Mouse (Mus musculus): Measurements from ENCODE around the gene Ell2. TPM values are rescaled to one million over a fixed set of nuclear protein-coding genes. Genes with fewer than 3 reads are reported as not detected.

Gene Ell2
- polyA plus RNA-seq, 1 experiment from 2014 or later = 13.0 TPM

GRCm38 (mm10) chr13:75798413-75799302 lies 92.1 kb downstream of the Ell2 start:
- H3K4me2 ChIP-seq (replicated peaks; ENCODE audit: low read depth) = no peak overlapping the region
- H3K27me3 ChIP-seq (ENCODE audit: control insufficient read depth, insufficient read depth, low read length) = no peaks in the 10 kb centered on the region
- no peak overlapping the region for H3K4me3 ChIP-seq (ENCODE audit: low read depth, low read length)
- TF ChIP-seq CTCF (IDR thresholded peaks at IDR 0.05; ENCODE audit: low read depth) (peak; percentile 60), EP300 (optimal IDR thresholded peaks at IDR 0.05) (no peak)
- no peaks in the 10 kb centered on the region; the same call in 1 of the 2 replicates for H3K4me1 ChIP-seq (replicated peaks; ENCODE audit: control insufficient read depth, insufficient read depth)
- DNase-seq (ENCODE audit: low spot score) = peak; percentile 52
- H3K27ac ChIP-seq (replicated peaks) = peak overlapping the region; percentile 83
- WGBS = 52% methylated on average over 7 of the region's 7 CpGs
- H3K36me3 ChIP-seq (ENCODE audit: control insufficient read depth, insufficient read depth, low read length) = no peaks in the 10 kb centered on the region
- H3K9ac ChIP-seq (ENCODE audit: low read length) = no peak overlapping the region
- H3K9me3 ChIP-seq (ENCODE audit: control insufficient read depth, low read length) = no peaks in the 10 kb centered on the region
- peak; percentile 72 for ATAC-seq (ENCODE audit: low FRiP score, low TSS enrichment)

- no peaks in the 10 kb centered on the region; the same call in 1 of the 2 replicates for H3K4me1 ChIP-seq (replicated peaks; ENCODE audit: control insufficient read depth, insufficient read depth)
- no peak for TF ChIP-seq CTCF (IDR thresholded peaks at IDR 0.05; ENCODE audit: low read depth)
- no peak for TF ChIP-seq EP300 (optimal IDR thresholded peaks at IDR 0.05)
- peak overlapping the region; percentile 83 for H3K27ac ChIP-seq (replicated peaks)
- ATAC-seq (ENCODE audit: low FRiP score, low TSS enrichment) = no peak
- H3K27me3 ChIP-seq (ENCODE audit: control insufficient read depth, insufficient read depth, low read length) = no peaks in the 10 kb centered on the region
- H3K9ac ChIP-seq (ENCODE audit: low read length) = no peak overlapping the region
- no peak overlapping the region for H3K4me2 ChIP-seq (replicated peaks; ENCODE audit: low read depth)
- no peaks in the 10 kb centered on the region for H3K9me3 ChIP-seq (ENCODE audit: control insufficient read depth, low read length)
- WGBS = 91% methylated on average over 3 of the region's 3 CpGs
- H3K4me3 ChIP-seq (ENCODE audit: low read depth, low read length) = no peak overlapping the region
- DNase-seq (ENCODE audit: low spot score) = no peak
- no peaks in the 10 kb centered on the region for H3K36me3 ChIP-seq (ENCODE audit: control insufficient read depth, insufficient read depth, low read length)
These were observed 92.9 kb downstream of the Ell2 start for GRCm38 (mm10) chr13:75799421-75799820.

GRCm38 (mm10) chr13:75807969-75808368 lies 101.4 kb downstream of the Ell2 start:
- H3K9ac ChIP-seq (ENCODE audit: low read length) = no peak overlapping the region
- no peaks in the 10 kb centered on the region for H3K36me3 ChIP-seq (ENCODE audit: control insufficient read depth, insufficient read depth, low read length)
- no peak overlapping the region for H3K4me3 ChIP-seq (ENCODE audit: low read depth, low read length)
- DNase-seq (ENCODE audit: low spot score) (no peak), ATAC-seq (ENCODE audit: low FRiP score, low TSS enrichment) (no peak)
- 81% methylated on average over 1 of the region's 1 CpGs for WGBS
- H3K27ac ChIP-seq (replicated peaks) = no peak overlapping the region
- TF ChIP-seq CTCF (IDR thresholded peaks at IDR 0.05; ENCODE audit: low read depth) = no peak
- TF ChIP-seq EP300 (optimal IDR thresholded peaks at IDR 0.05) = no peak
- H3K27me3 ChIP-seq (ENCODE audit: control insufficient read depth, insufficient read depth, low read length) = no peaks in the 10 kb centered on the region
- H3K4me2 ChIP-seq (replicated peaks; ENCODE audit: low read depth) = no peak overlapping the region
- H3K9me3 ChIP-seq (ENCODE audit: control insufficient read depth, low read length) = no peaks in the 10 kb centered on the region
- no peaks in the 10 kb centered on the region for H3K4me1 ChIP-seq (replicated peaks; ENCODE audit: control insufficient read depth, insufficient read depth)

GRCm38 (mm10) chr13:75809957-75810356 lies 103.4 kb downstream of the Ell2 start:
- ATAC-seq (ENCODE audit: low FRiP score, low TSS enrichment) (no peak), DNase-seq (ENCODE audit: low spot score) (no peak)
- Histone ChIP-seq H3K4me3 (ENCODE audit: low read depth, low read length) (no peak overlapping the region), H3K4me1 (replicated peaks; ENCODE audit: control insufficient read depth, insufficient read depth) (no peaks in the 10 kb centered on the region), H3K27me3 (ENCODE audit: control insufficient read depth, insufficient read depth, low read length) (no peaks in the 10 kb centered on the region), H3K4me2 (replicated peaks; ENCODE audit: low read depth) (no peak overlapping the region), H3K36me3 (ENCODE audit: control insufficient read depth, insufficient read depth, low read length) (no peaks in the 10 kb centered on the region), H3K9me3 (ENCODE audit: control insufficient read depth, low read length) (no peaks in the 10 kb centered on the region), H3K9ac (ENCODE audit: low read length) (no peak overlapping the region), H3K27ac (replicated peaks) (no peak overlapping the region)
- 74% methylated on average over 1 of the region's 1 CpGs for WGBS
- TF ChIP-seq EP300 (optimal IDR thresholded peaks at IDR 0.05) (no peak), CTCF (IDR thresholded peaks at IDR 0.05; ENCODE audit: low read depth) (no peak)

- TF ChIP-seq EP300 (optimal IDR thresholded peaks at IDR 0.05) = no peak
- TF ChIP-seq CTCF (IDR thresholded peaks at IDR 0.05; ENCODE audit: low read depth) = no peak
- no peak for ATAC-seq (ENCODE audit: low FRiP score, low TSS enrichment)
- no peak overlapping the region for H3K9ac ChIP-seq (ENCODE audit: low read length)
These were observed 110.6 kb downstream of the Ell2 start for GRCm38 (mm10) chr13:75817183-75817582.

GRCm38 (mm10) chr13:75818486-75818885 lies 111.9 kb downstream of the Ell2 start:
- Histone ChIP-seq H3K27me3 (ENCODE audit: control insufficient read depth, insufficient read depth, low read length) (no peaks in the 10 kb centered on the region), H3K4me1 (replicated peaks; ENCODE audit: control insufficient read depth, insufficient read depth) (no peaks in the 10 kb centered on the region), H3K4me3 (ENCODE audit: low read depth, low read length) (no peak overlapping the region), H3K4me2 (replicated peaks; ENCODE audit: low read depth) (no peak overlapping the region), H3K27ac (replicated peaks) (no peak overlapping the region), H3K36me3 (ENCODE audit: control insufficient read depth, insufficient read depth, low read length) (no peaks in the 10 kb centered on the region), H3K9ac (ENCODE audit: low read length) (no peak overlapping the region), H3K9me3 (ENCODE audit: control insufficient read depth, low read length) (no peaks in the 10 kb centered on the region)
- ATAC-seq (ENCODE audit: low FRiP score, low TSS enrichment) (no peak), DNase-seq (ENCODE audit: low spot score) (no peak)
- 41% methylated on average over 3 of the region's 3 CpGs for WGBS
- no peak for TF ChIP-seq CTCF (IDR thresholded peaks at IDR 0.05; ENCODE audit: low read depth)
- no peak for TF ChIP-seq EP300 (optimal IDR thresholded peaks at IDR 0.05)

More at GRCm38 (mm10) chr13:75817183-75817582, 110.6 kb downstream of the Ell2 start:
- DNase-seq (ENCODE audit: low spot score) = no peak
- Histone ChIP-seq H3K36me3 (ENCODE audit: control insufficient read depth, insufficient read depth, low read length) (no peaks in the 10 kb centered on the region), H3K9me3 (ENCODE audit: control insufficient read depth, low read length) (no peaks in the 10 kb centered on the region), H3K4me3 (ENCODE audit: low read depth, low read length) (no peak overlapping the region), H3K27ac (replicated peaks) (no peak overlapping the region), H3K27me3 (ENCODE audit: control insufficient read depth, insufficient read depth, low read length) (no peaks in the 10 kb centered on the region), H3K4me1 (replicated peaks; ENCODE audit: control insufficient read depth, insufficient read depth) (no peaks in the 10 kb centered on the region), H3K4me2 (replicated peaks; ENCODE audit: low read depth) (no peak overlapping the region)
- WGBS = 94% methylated on average over 2 of the region's 2 CpGs
